Mouse (Mus musculus) embryonic facial prominence, embryonic 14.5 days (tissue): ENCODE measurements at regions not wholly inside any gene's neighbourhood (a gene's known extent, or its start where the extent isn't known, plus 50 kb on each side); places are given as distances from the start of the nearest gene placed in this dataset.

Experiments
- ATAC-seq: fragments of 200-750 bp; cut with Nextera tagmentation; 2 replicates; pipeline ENCODE4 v1.8.0; 2017; ENCODE audit warnings: low read depth, moderate number of reproducible peaks, moderate TSS enrichment
- DNase-seq: peaks from one replicate; pipeline ENCODE4 v3.0.0-alpha.2; 2015; ENCODE audit warnings: low spot score
- H3K27ac ChIP-seq: fragments of 300-500 bp; sonication (generic); replicated peaks from 2 replicates; pipeline ENCODE4 v1.5.1; 2014; ENCODE audit warnings: low read depth, mild to moderate bottlenecking, low read length, moderate library complexity
- H3K27me3 ChIP-seq: fragments of 300-500 bp; sonication (generic); replicated peaks from 2 replicates; pipeline ENCODE4 v1.6.1; 2014; ENCODE audit warnings: low read length; ENCODE audit not compliant: control insufficient read depth, insufficient read depth
- H3K36me3 ChIP-seq: fragments of 300-500 bp; sonication (generic); 2 replicates; pipeline ENCODE4 v1.6.1; 2014; ENCODE audit warnings: low read length, mixed read lengths; ENCODE audit not compliant: control insufficient read depth, insufficient read depth
- H3K4me1 ChIP-seq: fragments of 300-500 bp; sonication (generic); 2 replicates; pipeline ENCODE4 v1.6.1; 2014; ENCODE audit warnings: antibody characterized with exemption, low read length; ENCODE audit not compliant: control insufficient read depth, insufficient read depth
- H3K4me2 ChIP-seq: fragments of 300-500 bp; sonication (generic); 2 replicates; pipeline ENCODE4 v1.6.1; 2014; ENCODE audit warnings: low read depth, mild to moderate bottlenecking, low read length, moderate library complexity, mixed read lengths
- H3K4me3 ChIP-seq: fragments of 300-500 bp; sonication (generic); 2 replicates; pipeline ENCODE4 v1.5.1; 2014; ENCODE audit warnings: low read depth, mild to moderate bottlenecking, low read length
- H3K9ac ChIP-seq: fragments of 300-500 bp; sonication (generic); 2 replicates; pipeline ENCODE4 v1.6.1; 2014; ENCODE audit warnings: low read depth, mild to moderate bottlenecking, low read length, moderate library complexity, mixed read lengths
- H3K9me3 ChIP-seq: fragments of 300-500 bp; sonication (generic); 2 replicates; pipeline ENCODE4 v1.6.1; 2016; ENCODE audit warnings: low read length; ENCODE audit not compliant: control insufficient read depth
- WGBS: fragments of 180-500 bp; shearing (Covaris S2); extraction: QIAGEN DNeasy Blood & Tissue Kit; methylation state at CpG from one replicate; pipeline ENCODE4 v1.1.7; 2014; 5-methylcytosine and 5-hydroxymethylcytosine counted together

DNA sequence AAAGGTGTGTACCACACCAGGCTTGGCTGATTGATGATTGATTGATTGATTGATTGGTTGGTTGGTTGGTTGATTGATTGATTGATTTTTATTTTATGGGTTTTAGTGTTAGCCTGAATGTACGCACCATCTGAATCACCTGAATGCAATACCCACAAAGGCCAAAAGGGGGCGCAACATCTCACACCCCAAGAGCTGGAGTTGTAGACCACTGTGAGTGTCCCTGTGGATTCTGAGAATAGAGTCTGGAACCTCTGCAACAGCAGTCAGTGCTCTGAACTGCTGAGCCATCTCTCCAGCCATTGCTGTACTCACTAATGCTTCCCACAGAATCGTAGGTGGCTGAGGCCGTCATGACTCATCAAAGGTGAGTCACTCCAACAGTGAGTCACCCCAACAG lies 109.4 kb upstream of the Foxb1 start:
- Histone ChIP-seq H3K4me3 (no peak overlapping the region), H3K9ac (no peak overlapping the region), H3K4me2 (no peak overlapping the region), H3K36me3 (no peaks in the 10 kb centered on the region), H3K4me1 (no peaks in the 10 kb centered on the region), H3K27ac (no peak overlapping the region), H3K27me3 (no peaks in the 10 kb centered on the region), H3K9me3 (no peaks in the 10 kb centered on the region)
- no peak for DNase-seq
- 84% methylated on average over 4 of the region's 4 CpGs for whole genome bisulfite sequencing
- no peak for ATAC-seq

DNA sequence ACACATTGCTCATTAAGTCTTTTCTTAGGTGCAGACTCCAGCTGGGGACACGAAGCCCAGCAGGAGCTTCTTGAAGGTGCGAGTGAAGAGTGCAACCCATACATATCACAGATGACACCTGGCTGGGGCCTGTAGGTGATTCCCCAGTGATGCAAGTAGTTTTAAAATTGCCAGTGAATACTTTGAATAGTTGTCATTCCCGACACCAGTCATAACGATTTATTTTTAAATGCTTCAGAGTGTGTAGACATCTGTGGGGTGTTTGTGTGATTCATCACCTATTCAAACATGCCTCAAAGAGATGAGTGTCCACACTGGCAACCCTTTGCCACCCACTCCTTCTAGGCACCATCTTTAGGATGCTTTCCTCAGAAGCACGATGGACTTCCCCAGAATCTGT lies 102.9 kb upstream of the Bnip2 start:
- H3K27me3 ChIP-seq = no peaks in the 10 kb centered on the region
- no peaks in the 10 kb centered on the region for H3K4me1 ChIP-seq
- H3K9me3 ChIP-seq = no peaks in the 10 kb centered on the region
- no peak for DNase-seq
- H3K27ac ChIP-seq = no peak overlapping the region
- no peak overlapping the region for H3K9ac ChIP-seq
- ATAC-seq = no peak
- 58% methylated on average over 5 of the region's 5 CpGs for WGBS
- no peak overlapping the region for H3K4me2 ChIP-seq
- H3K4me3 ChIP-seq = no peak overlapping the region
- H3K36me3 ChIP-seq = no peaks in the 10 kb centered on the region

DNA sequence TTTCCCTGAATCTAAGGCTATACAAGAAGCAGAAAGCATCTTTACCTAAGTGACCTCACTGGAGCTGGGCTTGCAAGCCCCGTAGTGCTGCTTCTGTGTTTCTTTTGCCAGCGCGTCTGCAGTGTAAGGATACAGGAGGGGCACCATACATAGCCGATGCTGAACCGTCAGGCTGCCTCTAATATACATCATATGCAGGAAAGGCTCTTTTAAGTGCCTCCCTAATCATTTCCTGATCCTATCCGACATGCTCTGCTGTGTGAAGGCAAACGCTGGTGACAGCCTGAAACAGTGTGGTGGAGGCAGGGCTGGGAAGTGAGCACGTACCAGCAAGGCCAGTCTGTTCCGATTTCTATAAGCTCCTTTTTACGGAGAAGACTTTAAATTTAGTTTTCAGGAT lies 91.2 kb upstream of the Bnip2 start:
- no peak for ATAC-seq

DNA sequence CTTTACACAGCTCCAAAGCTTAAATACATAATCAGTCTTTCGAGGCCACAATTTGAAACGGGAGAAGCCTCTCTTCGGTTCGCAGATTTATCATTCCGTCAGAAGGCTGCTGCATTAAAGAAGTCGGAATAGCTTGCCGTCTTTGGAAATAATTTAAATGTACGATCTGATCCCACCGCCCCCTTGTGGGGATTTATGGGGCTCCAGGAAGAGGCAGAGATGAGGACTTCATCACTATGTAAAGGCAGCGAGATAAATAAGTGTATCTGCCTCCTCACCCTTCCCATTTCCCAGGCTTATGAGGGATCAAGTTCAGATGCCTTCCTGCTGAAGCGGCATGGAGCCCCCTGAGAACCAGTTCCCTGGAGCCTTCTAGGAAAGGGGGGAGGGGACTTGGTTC lies 89.9 kb upstream of the Bnip2 start:
- no peaks in the 10 kb centered on the region for H3K36me3 ChIP-seq
- no peaks in the 10 kb centered on the region for H3K9me3 ChIP-seq
- 15% methylated on average over 11 of the region's 11 CpGs for WGBS
- peak; percentile 69 for DNase-seq
- no peak overlapping the region for H3K4me3 ChIP-seq
- peak overlapping the region; percentile 29 for H3K4me2 ChIP-seq
- no peak overlapping the region for H3K9ac ChIP-seq
- no peak for ATAC-seq
- 0 out of 2 replicates have a peak, but pooled peaks cover 4% of the 10 kb centered on the region for H3K4me1 ChIP-seq
- H3K27me3 ChIP-seq = peaks cover 4% of the 10 kb centered on the region; the same call in 1 of the 2 replicates
- H3K27ac ChIP-seq = no peak overlapping the region

More for the DNA sequence above, 91.2 kb upstream of the Bnip2 start:
- peak; percentile 27 for DNase-seq
- Histone ChIP-seq H3K9ac (no peak overlapping the region), H3K36me3 (no peaks in the 10 kb centered on the region), H3K4me2 (peak overlapping the region; percentile 23; the same call in 1 of the 2 replicates), H3K9me3 (no peaks in the 10 kb centered on the region), H3K27me3 (peaks cover 4% of the 10 kb centered on the region; the same call in 1 of the 2 replicates), H3K27ac (no peak overlapping the region), H3K4me3 (no peak overlapping the region), H3K4me1 (0 out of 2 replicates have a peak, but pooled peaks cover 4% of the 10 kb centered on the region)
- WGBS = 27% methylated on average over 10 of the region's 10 CpGs

DNA sequence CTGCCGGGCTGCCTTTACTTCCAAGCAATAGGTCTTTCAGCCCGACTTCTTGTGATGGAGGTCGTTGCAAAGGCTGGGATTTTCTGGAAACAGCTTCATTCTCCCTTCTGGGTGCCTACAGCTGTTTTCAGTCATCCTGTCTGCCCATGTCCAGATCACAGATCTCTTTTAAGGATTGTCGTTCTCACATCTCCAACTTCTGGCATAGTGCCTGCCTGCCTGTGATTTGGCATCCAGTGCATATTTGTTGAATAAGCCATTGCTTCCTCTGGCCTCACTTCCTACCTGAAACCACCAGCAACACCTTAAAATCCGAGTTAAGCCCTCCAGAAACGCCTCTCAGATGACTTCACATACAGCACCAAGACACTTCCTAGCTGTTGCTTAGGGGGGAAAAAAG lies 88.4 kb upstream of the Bnip2 start:
- peak; percentile 22 for DNase-seq
- Histone ChIP-seq H3K9me3 (no peaks in the 10 kb centered on the region), H3K36me3 (no peaks in the 10 kb centered on the region), H3K4me1 (0 out of 2 replicates have a peak, but pooled peaks cover 4% of the 10 kb centered on the region), H3K4me2 (no peak overlapping the region), H3K27me3 (peaks cover 4% of the 10 kb centered on the region; the same call in 1 of the 2 replicates), H3K27ac (no peak overlapping the region), H3K4me3 (no peak overlapping the region), H3K9ac (no peak overlapping the region)
- ATAC-seq = no peak
- WGBS = 48% methylated on average over 6 of the region's 6 CpGs

DNA sequence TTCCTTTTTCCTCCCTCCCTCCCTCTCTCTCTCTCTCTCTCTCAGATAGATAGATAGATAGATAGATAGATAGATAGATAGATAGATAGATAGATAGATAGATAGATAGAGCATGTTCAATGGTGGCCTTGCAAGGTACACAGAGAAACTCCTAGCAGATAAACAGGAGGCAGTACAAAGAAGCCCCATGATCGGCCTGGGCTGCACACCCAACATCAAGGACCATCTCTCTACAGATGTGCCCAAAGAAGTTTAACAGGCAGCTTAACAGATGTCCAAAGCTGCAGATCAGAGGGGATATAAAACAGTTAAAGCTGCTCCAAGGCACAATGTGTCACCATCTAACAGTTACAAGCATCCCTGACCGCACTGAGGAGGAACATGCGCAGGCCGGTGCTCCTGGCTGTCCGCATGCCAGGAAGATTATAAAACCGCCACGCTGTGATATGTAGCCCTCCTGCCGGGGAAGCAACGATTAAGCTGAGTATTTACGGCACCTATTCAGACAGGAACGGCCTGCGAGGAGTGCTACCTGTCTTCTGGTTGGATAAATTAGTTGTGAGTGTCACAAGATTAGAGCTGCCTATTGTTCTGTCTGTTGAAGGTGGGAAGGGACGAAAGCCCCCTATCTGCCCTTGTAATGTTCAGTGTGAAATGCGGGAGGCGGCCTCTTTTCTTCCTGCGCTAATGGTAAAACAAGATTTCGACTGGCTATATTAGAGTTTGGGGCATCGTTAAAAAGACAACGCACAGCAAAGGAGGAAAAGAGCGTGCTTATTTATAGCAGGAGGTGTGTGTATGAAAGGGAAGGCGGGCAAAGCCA lies 81.9 kb upstream of the Bnip2 start:
- 39% methylated on average over 21 of the region's 21 CpGs for WGBS
- H3K4me3 ChIP-seq = no peak overlapping the region
- peak overlapping the region; percentile 25; the same call in 1 of the 2 replicates for H3K4me2 ChIP-seq

DNA sequence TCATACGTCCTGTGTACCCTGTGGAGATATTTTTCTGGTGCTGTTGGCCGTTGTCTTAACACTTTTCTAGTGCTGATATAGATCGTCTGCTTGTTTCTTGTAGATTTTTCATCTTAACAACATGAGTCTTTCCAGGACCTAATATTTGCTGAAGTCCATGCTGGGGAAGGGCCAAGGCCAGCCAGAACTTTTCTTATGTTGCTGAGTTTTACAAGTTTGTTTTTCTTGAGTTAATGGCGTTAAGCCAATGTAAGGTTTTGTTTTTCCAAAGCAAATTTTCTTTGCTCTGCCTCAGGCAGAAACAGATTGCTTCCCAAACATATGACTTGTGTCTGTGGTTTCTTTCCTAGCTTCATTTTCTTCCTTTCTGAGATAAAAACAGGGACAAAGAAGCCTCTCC lies 78.6 kb upstream of the Bnip2 start:
- Histone ChIP-seq H3K27ac (no peak overlapping the region; the same call in 1 of the 2 replicates), H3K9me3 (no peaks in the 10 kb centered on the region), H3K4me1 (no peaks in the 10 kb centered on the region; the same call in 1 of the 2 replicates), H3K9ac (no peak overlapping the region), H3K4me3 (no peak overlapping the region), H3K36me3 (no peaks in the 10 kb centered on the region), H3K27me3 (0 out of 2 replicates have a peak, but pooled peaks cover 4% of the 10 kb centered on the region), H3K4me2 (no peak overlapping the region)
- 56% methylated on average over 4 of the region's 4 CpGs for WGBS
- DNase-seq = peak; percentile 71
- no peak for ATAC-seq

More for the DNA sequence above, 81.9 kb upstream of the Bnip2 start:
- H3K27me3 ChIP-seq = 0 out of 2 replicates have a peak, but pooled peaks cover 4% of the 10 kb centered on the region
- no peaks in the 10 kb centered on the region; the same call in 1 of the 2 replicates for H3K4me1 ChIP-seq
- H3K9me3 ChIP-seq = no peaks in the 10 kb centered on the region
- H3K36me3 ChIP-seq = no peaks in the 10 kb centered on the region
- no peak overlapping the region for H3K27ac ChIP-seq
- ATAC-seq (no peak), DNase-seq (peak; percentile 37)
- H3K9ac ChIP-seq = no peak overlapping the region

DNA sequence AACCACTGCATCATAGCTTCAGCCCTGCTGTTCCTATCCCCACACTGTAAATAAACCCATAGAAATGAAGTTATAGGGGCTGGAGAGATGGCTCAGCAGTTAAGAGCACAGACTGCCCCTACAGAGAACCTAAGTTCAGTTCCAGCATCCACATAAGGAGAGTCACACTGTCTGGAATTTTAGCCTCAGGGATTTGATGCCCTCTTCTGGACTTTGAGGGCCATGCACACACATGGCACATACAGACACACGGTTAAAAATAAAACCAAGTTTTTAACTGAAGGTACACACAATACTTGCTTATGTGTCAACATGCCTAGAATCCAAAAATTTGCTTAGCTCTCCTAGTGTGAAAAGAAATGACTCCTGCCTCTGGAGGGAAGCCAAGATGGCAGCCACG lies 61.1 kb upstream of the Bnip2 start:
- Histone ChIP-seq H3K27ac (no peak overlapping the region), H3K4me3 (no peak overlapping the region), H3K9me3 (no peaks in the 10 kb centered on the region), H3K4me1 (no peaks in the 10 kb centered on the region), H3K27me3 (no peaks in the 10 kb centered on the region), H3K9ac (no peak overlapping the region), H3K36me3 (no peaks in the 10 kb centered on the region), H3K4me2 (no peak overlapping the region)
- ATAC-seq = no peak
- no peak for DNase-seq
- WGBS = 62% methylated on average over 2 of the region's 2 CpGs

DNA sequence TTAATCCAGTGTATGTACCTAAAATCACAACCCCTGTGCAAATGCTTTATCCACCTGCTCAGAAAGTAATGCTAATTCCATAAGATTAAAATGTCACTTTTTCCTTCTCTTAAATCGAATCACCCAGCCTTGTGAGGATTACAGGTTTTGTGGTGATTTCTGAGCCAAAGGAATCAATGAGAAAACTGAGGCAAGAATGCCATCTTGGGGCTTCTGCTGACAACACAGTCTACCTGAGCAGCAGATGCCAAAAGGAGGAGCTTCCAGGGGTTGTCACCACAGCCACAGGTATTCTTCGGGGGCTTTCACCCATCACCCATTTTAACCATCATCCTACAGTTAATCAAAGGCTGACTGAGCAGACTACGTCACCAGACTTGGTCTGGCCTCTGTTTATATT lies 51.4 kb upstream of the Bnip2 start:
- ATAC-seq (no peak), DNase-seq (no peak)
- H3K27ac ChIP-seq = no peak overlapping the region
- no peak overlapping the region for H3K4me2 ChIP-seq
- H3K4me3 ChIP-seq = no peak overlapping the region
- H3K9ac ChIP-seq = no peak overlapping the region
- H3K27me3 ChIP-seq = no peaks in the 10 kb centered on the region
- H3K36me3 ChIP-seq = no peaks in the 10 kb centered on the region
- no peaks in the 10 kb centered on the region for H3K9me3 ChIP-seq
- no peaks in the 10 kb centered on the region for H3K4me1 ChIP-seq
- 71% methylated on average over 3 of the region's 3 CpGs for WGBS
